Mouse (Mus musculus) brain, embryonic 14.5 days (tissue): ENCODE data around the gene Ttc12. TPM values are rescaled to one million over a fixed set of nuclear protein-coding genes. Genes with fewer than 3 reads are reported as not detected.

Experiments used
- DNase-seq: peaks from one replicate; pipeline ENCODE4 v3.0.0-alpha.2; 2011; ENCODE audit warnings: low read depth
- CTCF ChIP-seq: fragments of 200-500 bp; IDR thresholded peaks from 2 replicates; pipeline ENCODE4 v1.5.1; 2012; ENCODE audit warnings: inconsistent platforms, mild to moderate bottlenecking, moderate library complexity, borderline replicate concordance; ENCODE audit not compliant: insufficient read depth, insufficient read length; ENCODE audit errors: extremely low read depth
- POLR2A ChIP-seq: fragments of 200-500 bp; IDR thresholded peaks from 2 replicates; pipeline ENCODE4 v1.6.1; 2012; ENCODE audit warnings: mild to moderate bottlenecking, inconsistent platforms, borderline replicate concordance; ENCODE audit not compliant: poor library complexity, insufficient read depth, insufficient read length, severe bottlenecking; ENCODE audit errors: extremely low read depth
- polyA plus RNA-seq: library from polyadenylated mRNA; depleted of rRNA; stranded (reverse); fragments of >200 nt; gene quantifications from 2 replicates; pipeline ENCODE4 v1.2.3, GENCODE M21; 2012; rRNA removed

Gene Ttc12
- polyA plus RNA-seq: 1.2 and 2.5 TPM in 2 replicates

GRCm38 (mm10) chr9:49485892-49486311, at the start of gene Ttc12:
Gene Ttc12, minus strand, starts transcription at chr9:49486225.
- peak; percentile 78 for DNase-seq
- TF ChIP-seq CTCF (no peak), POLR2A (no peak)

GRCm38 (mm10) chr9:49534958-49535357, 48.9 kb upstream of the Ttc12 start:
- DNase-seq: peak; percentile 52
- no peak for TF ChIP-seq POLR2A
- TF ChIP-seq CTCF: no peak

GRCm38 (mm10) chr9:49533912-49534491, 48.0 kb upstream of the Ttc12 start:
- no peak for TF ChIP-seq POLR2A
- no peak for TF ChIP-seq CTCF
- DNase-seq: peak; percentile 81

- TF ChIP-seq POLR2A (no peak), CTCF (no peak)
- DNase-seq: no peak
These were observed 47.4 kb upstream of the Ttc12 start for GRCm38 (mm10) chr9:49533455-49533854.

- no peak for TF ChIP-seq CTCF
- TF ChIP-seq POLR2A: no peak
- DNase-seq: no peak
These were observed 45.8 kb upstream of the Ttc12 start for GRCm38 (mm10) chr9:49531833-49532232.

GRCm38 (mm10) chr9:49531257-49531656, 45.2 kb upstream of the Ttc12 start:
- TF ChIP-seq POLR2A (no peak), CTCF (no peak)
- DNase-seq: no peak

DNA sequence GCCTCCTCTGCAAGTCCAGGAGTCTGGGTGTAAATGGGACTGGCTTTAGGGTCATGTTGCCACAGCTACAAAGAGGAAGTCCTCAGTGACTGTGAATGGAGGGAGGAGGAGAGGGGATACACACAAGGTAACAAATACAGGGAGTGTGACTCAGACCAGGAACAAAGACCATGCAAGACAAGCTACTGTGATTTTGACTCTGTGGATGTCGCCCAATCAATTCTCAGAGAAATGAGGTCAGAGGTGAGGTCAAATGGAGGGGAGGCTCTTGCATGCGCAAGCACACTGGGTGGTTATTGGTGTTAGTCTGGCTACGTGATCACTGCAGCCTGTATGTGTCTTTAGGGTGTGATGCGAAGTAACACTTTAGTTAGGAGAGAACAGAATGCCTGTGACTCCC, 44.7 kb upstream of the Ttc12 start:
- TF ChIP-seq POLR2A (no peak), CTCF (no peak)
- DNase-seq: no peak

DNA sequence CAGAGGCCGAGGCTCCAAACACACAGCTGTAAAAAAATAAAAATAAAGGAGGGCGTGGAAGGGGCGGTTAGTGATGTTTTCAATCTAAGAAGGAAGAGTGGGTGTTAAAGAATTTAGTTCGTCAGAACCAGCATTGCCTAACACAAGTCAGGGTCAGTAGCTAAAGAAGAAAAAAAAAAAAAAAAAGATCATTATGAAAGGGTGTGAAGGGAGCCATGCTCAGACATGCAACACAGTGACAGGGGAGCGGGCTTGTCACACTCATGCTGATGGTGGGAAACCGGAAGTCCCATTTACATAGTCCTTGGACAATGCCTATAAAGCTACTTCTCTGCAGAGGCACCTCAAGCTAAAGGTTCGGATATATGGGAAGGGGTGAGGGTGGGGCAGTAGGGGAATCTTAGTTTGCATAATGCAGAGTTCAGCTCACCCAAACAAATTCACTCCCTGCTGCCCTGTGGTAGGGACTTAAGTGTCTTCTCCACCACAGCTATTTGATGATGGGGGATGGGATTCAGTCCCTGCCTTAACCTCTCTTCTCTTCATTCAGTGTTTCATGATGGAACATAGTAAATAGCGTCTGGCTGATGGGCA, 43.4 kb upstream of the Ttc12 start:
- no peak for TF ChIP-seq POLR2A
- no peak for TF ChIP-seq CTCF

DNA sequence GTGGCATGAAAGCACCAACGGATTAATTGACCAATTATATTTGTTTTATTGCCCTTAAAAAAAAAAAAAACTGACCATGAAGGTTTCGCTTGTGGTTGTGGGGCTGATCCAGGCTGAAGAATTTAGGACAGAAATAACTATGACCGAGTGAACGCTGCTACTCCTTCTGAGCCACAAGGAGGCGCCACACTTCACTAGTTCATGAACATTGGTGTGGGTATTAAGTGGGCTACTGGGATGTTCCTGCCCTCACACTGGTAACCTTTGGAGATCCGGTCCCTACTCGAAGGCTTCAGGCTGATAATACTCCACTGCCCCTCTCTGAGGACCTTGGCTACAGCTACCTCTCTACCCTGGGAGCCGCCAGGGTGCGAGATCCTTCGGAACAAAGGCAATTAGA, 42.9 kb upstream of the Ttc12 start:
- peak; percentile 77; the same call in 1 of the 2 replicates for TF ChIP-seq CTCF
- TF ChIP-seq POLR2A: no peak
- DNase-seq: peak; percentile 79

More for the DNA sequence above, 43.4 kb upstream of the Ttc12 start:
- no peak for DNase-seq

- DNase-seq: peak; percentile 43
- TF ChIP-seq POLR2A (no peak), CTCF (no peak)
These were observed 42.0 kb upstream of the Ttc12 start for GRCm38 (mm10) chr9:49528026-49528425.

DNA sequence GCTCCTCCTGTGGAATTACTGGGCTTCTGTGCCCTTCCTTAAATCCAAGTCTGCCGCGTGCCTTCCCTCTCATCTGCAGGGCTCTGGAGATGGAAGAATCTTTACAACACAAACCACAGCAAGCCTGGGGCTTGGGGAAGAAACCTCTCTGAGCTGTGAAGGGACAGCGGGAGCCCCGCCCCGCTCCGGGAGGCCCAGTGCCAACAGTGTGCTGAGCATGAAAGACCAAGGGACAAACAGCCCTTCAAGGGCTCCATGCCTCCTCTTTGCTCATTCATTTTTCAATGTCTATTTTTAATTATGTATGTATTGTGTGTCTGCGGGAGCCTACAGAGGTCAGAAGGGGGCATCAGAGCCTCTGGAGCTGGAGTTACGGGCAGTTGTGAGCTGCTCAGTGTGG, 41.3 kb upstream of the Ttc12 start:
- TF ChIP-seq CTCF (no peak), POLR2A (no peak)
- peak; percentile 47 for DNase-seq

DNA sequence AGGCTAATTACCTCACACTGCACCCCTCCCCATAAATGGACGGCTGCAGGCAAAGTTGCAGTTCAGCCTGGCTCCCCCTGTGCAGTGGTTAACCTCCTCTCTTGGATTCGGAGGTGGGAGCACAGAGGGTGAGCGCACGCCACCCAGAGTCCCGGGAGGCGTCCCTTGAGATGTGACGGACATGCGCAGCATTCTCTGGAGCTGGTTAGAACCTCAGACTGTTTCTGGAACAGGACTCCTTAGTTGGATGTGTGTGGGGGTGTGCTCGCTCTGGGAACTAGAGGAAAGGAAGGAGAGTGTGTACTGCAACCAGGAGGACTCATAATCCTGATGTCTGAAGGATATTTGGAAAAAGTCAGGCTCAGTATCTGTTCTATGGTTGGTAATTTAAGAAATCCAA, 38.7 kb upstream of the Ttc12 start:
- TF ChIP-seq POLR2A (no peak), CTCF (no peak)

GRCm38 (mm10) chr9:49523881-49524280, 37.9 kb upstream of the Ttc12 start:
- no peak for TF ChIP-seq CTCF
- no peak for DNase-seq

More for the DNA sequence above, 38.7 kb upstream of the Ttc12 start:
- DNase-seq: no peak

GRCm38 (mm10) chr9:49514306-49514705, 28.3 kb upstream of the Ttc12 start:
- TF ChIP-seq POLR2A (no peak), CTCF (no peak)
- no peak for DNase-seq
